Mouse (Mus musculus) right cerebral cortex, postnatal 10 days (tissue): ENCODE measurements at regions not wholly inside any gene's neighbourhood (a gene's known extent, or its start where the extent isn't known, plus 50 kb on each side); places are given as distances from the start of the nearest gene placed in this dataset.
"Not testable (repeated sequence)": the region's sequence is repeated elsewhere in the genome, so short reads cannot be mapped to it uniquely, and the experiment has no call there.

ENCODE experiments used
- DNase-seq, 2 experiments: peaks; one replicate each; pipeline ENCODE4 v3.0.0; 2021; ENCODE audit warnings: low spot score in 2 of 2

- DNase-seq: no peak
Measured at GRCm38 (mm10) chr15:93189266-93189855, 85.6 kb downstream of the Gxylt1 start.

DNA sequence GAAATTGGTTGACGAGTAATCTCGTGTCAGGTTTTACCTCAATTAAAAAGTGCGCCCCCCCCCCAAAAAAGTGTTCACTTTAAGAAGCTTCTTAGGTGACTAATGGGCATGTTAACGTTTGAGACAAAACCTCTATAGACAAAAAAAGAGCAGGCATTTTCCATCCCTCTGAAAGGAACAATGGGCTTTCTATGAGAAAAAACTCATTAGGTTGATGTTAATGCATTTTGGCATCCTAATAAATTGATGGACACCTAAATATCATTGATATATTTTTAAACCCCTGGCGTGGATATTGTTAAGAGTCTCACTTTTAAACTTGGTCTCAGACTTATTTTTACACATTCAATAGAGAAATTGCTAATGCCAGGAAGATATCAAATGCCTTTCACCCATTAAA is 98.8 kb downstream of the Gxylt1 start:
- DNase-seq: no peak

DNA sequence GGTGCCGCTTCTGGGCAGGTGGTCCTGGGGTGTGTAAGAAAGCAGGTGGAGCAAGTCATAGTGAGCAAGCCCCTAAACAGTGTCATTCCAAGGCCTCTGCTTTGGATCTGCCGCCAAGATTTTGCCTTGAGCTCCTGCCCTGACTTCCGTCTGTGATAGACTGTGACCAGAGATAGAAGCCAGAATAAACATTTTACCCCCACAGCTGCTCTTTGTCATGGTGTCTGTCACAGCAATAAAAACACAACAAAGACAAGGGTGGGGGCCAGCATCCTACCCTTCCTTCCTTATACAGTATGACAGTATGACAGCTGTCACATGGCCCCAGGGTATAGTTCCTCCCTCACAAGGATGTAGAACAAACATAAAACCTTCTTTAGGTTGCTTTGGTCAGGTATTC is 106.2 kb downstream of the Gxylt1 start:
- DNase-seq: no peak

- DNase-seq: no peak
Measured at GRCm38 (mm10) chr15:93167451-93167850, 107.5 kb downstream of the Gxylt1 start.

GRCm38 (mm10) chr15:93161924-93162910 is 112.8 kb downstream of the Gxylt1 start:
- no peak for DNase-seq

DNA sequence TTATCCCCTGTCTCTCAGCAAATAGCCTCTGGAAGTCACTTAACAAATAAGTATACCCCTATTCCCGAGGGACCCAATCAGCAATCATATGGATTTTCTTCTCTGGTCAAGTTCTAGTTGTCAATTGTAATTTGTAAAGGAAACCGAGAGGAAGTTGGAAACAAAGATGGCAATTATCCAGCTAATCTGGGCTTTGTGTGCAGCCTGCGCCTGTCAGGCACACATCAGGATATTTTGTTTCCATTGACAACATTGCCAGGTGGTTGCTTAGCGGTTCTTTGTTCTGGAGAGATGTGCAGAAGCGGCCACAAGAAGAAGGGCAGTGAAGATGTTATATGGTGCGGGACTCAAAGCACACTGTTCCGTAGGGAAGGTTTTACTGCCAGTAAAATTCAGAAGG is 113.7 kb downstream of the Gxylt1 start:
- DNase-seq: no peak

DNA sequence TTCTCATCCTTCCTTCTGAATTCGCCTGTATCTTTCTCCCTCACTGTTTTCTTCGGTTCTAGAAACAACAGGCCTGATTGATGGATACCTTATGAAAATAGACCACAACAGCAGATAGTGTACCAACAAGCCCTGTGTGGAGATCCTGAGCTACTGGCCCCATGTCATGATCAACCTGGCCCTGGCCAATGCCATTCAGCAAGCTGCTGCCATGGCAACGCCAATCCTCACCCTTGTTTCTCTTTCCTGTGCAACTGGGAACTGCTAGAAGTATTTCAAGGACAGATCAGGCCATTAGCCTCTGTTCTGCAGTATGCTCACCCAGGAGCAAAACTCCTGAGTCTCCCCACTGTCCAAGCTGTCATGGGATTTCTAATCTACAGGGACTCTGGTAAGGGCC is 119.2 kb downstream of the Gxylt1 start:
- DNase-seq: peak in 1 of 2 experiments; percentile 33

GRCm38 (mm10) chr15:93154022-93154421 is 121.0 kb downstream of the Gxylt1 start:
- DNase-seq: no peak

GRCm38 (mm10) chr15:93144899-93145298 is 130.1 kb downstream of the Gxylt1 start:
- no peak for DNase-seq

DNA sequence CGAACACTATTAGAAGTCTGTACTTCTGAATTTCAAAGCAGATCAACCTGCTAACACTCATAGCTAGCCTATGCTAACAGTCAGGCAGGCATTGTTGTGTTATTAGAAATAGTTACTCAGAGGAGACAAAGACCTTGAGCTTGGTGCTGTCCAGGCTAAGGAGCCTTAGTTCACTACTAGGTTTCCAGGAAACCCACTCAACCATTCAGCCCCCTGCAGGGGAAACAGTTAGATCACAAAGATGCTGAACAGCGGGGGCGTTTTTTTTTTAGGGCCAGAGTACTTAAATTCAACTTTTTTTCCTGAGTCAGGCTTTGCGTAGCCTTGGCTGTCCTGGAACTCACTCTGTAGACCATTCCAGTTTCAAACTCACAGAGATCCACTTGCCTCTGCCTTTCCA is 130.7 kb downstream of the Gxylt1 start:
- DNase-seq: no peak

DNA sequence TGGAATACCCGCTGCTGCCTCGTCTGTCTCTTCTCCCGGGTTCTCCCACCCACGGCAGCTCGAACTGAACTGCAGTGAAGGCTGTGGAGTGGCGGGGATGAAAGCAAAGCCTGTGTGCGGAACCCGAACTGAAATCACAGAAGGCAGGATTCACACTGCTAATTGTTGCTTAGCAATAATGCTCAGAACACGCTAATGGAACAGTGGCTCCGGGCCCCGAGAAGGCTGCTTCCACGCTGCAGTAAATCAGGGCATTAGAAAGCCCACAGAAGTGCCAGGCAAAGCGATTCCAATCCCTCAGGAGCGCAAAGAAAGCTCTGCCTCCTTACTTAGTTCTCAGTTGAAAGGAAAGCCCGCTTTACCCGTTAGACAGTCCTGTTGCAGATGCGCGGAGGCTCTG is 141.6 kb downstream of the Gxylt1 start:
- DNase-seq: peak; percentile 70 to 74

DNA sequence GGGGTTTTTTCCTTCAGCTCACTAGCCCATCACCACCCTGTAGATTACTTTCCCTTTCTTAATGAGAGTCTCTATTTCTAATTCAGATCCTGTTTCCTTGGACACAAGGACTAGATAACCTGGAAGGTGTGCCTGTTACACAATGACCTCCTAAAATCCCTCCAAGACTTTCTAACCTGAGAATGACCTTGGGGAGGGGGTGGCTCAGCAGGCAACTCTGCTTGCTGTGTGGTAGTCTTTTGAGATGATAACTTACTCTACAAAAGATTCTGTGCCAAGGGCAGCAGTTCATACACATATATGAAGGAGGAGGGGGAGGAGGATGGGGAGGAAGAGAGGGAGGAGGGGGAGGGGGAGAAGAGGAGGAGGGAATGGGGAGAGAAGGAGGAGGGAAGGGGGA is 143.9 kb downstream of the Gxylt1 start:
- DNase-seq: no peak

GRCm38 (mm10) chr15:93125261-93125660 is 149.7 kb downstream of the Gxylt1 start:
- no peak for DNase-seq

- DNase-seq: no peak
Measured at GRCm38 (mm10) chr15:93121156-93121555, 153.8 kb downstream of the Gxylt1 start.

GRCm38 (mm10) chr15:93117806-93118205 is 157.2 kb downstream of the Gxylt1 start:
- not testable (repeated sequence) for DNase-seq

DNA sequence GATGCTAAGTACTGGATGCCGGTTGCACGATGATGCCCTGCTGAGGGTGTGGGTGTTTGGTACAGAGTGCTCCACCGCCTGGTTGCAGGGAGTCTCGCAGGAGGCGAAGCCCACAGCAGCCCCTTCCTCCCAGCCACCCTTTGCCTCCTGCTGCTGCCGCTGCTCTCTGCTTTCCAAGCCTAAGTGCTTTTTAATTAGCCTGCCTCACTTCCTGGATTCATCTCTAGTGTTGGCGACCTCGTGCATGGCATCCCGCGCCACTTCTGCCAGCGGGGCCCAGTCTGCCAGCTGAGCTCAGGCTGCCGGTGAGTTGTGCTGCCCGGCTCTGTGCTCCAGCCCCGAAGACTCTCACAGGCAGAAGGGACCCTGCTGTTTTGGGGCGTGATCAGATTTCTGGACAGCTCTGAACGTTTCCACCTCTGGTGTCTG is 159.3 kb downstream of the Gxylt1 start:
- peak; percentile 65 to 66 for DNase-seq

GRCm38 (mm10) chr15:93104936-93105335 is 170.0 kb downstream of the Gxylt1 start:
- no peak for DNase-seq

GRCm38 (mm10) chr15:93103426-93103825 is 171.6 kb downstream of the Gxylt1 start:
- no peak for DNase-seq

- DNase-seq: peak; percentile 46 to 62
Measured at GRCm38 (mm10) chr15:93101881-93102280, 173.1 kb downstream of the Gxylt1 start.

- DNase-seq: no peak
Measured at GRCm38 (mm10) chr15:93100837-93101236, 174.1 kb downstream of the Gxylt1 start.

DNA sequence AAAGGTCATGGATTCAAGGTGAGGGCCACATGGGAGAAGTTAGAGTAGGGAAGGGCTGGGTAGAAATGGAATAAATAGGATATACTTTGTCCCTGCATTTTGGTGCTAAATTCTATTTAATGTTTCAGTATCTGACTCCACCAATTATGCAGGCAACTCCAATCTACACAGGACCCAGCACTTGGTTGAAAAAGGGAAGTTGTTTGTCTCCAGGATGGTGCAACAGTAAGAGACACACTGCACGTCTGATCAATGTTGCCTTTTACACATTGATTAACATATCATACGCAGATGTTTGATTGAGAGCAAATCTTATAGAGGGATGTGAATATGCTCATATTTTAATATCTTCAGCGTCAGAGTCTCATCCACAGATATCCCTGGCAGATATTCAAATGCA is 175.1 kb downstream of the Gxylt1 start:
- no peak for DNase-seq

- DNase-seq: no peak
Measured at GRCm38 (mm10) chr15:93096335-93096734, 178.6 kb downstream of the Gxylt1 start.

GRCm38 (mm10) chr15:93095224-93095623 is 179.8 kb downstream of the Gxylt1 start:
- DNase-seq: no peak
